Mouse (Mus musculus): ENCODE measurements around the gene Card10.

DNA sequence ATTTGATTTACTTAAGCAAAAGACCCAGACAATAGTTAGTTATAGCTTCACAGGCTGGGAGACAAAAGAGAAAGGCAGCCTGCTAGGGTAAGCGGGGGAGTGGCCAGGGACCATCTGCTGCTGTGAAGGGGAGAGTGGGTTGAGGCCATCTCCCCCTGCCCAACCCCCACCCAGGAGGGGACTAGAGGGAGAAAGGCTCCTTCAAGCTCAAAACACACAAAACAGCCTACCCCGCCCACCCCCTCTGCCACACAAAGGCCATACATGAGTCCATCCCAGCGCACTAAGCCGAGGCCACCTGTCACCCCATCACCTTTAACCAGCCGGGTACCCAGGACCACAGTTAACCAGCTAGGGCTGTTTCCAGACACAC, 31.9 kb downstream of the Card10 start:
- TF ChIP-seq CTCF (IDR thresholded peaks at IDR 0.05; ENCODE audit: insufficient read depth, low read depth, low read length) (no peak), POLR2A (IDR thresholded peaks at IDR 0.05; ENCODE audit: insufficient read depth, low read depth, low read length) (no peak)
